Mouse (Mus musculus) heart, embryonic 14.5 days (tissue): ENCODE results near the gene Tns4. TPM values are rescaled to one million over a fixed set of nuclear protein-coding genes. Genes with fewer than 3 reads are reported as not detected.

Source experiments
- ATAC-seq: fragments of 200-750 bp; cut with Nextera tagmentation; 2 replicates; pipeline ENCODE4 v1.8.0; 2017; ENCODE audit warnings: low read depth, moderate TSS enrichment; ENCODE audit not compliant: insufficient number of reproducible peaks, insufficient read depth, low FRiP score
- H3K27ac ChIP-seq, 2 experiments: fragments of 200-500 bp in 1 of 2; fragments of 300-500 bp in 1 of 2; sonication (generic) in 1 of 2; replicated peaks in 1 of 2; 2 replicates each; pipeline ENCODE4 v1.5.1; 2012 to 2014; ENCODE audit warnings: low read depth in 2 of 2, low read length in 2 of 2, control low read depth in 1 of 2, mild to moderate bottlenecking in 1 of 2, mixed read lengths in 1 of 2; ENCODE audit not compliant: control insufficient read depth in 1 of 2, insufficient read depth in 1 of 2
- H3K27me3 ChIP-seq: fragments of 300-500 bp; sonication (generic); 2 replicates; pipeline ENCODE4 v1.6.1; 2014; ENCODE audit warnings: mild to moderate bottlenecking, low read length, control low read depth; ENCODE audit not compliant: control insufficient read depth, insufficient read depth
- H3K36me3 ChIP-seq: fragments of 300-500 bp; sonication (generic); 2 replicates; pipeline ENCODE4 v1.6.1; 2014; ENCODE audit warnings: mild to moderate bottlenecking, control low read depth, low read length, mixed read lengths; ENCODE audit not compliant: control insufficient read depth, insufficient read depth
- H3K4me1 ChIP-seq, 2 experiments: fragments of 200-500 bp in 1 of 2; fragments of 300-500 bp in 1 of 2; sonication (generic) in 1 of 2; 2 replicates each; pipeline ENCODE4 v1.6.1; 2012 to 2014; ENCODE audit warnings: low read length in 2 of 2, control low read depth in 1 of 2, mixed read lengths in 1 of 2; ENCODE audit not compliant: control insufficient read depth in 2 of 2, insufficient read depth in 2 of 2
- H3K4me2 ChIP-seq: fragments of 300-500 bp; sonication (generic); 2 replicates; pipeline ENCODE4 v1.6.1; 2014; ENCODE audit warnings: mild to moderate bottlenecking, low read length
- H3K4me3 ChIP-seq, 2 experiments: fragments of 200-500 bp in 1 of 2; fragments of 300-500 bp in 1 of 2; sonication (generic) in 1 of 2; 2 replicates each; pipeline ENCODE4 v1.5.1; 2012 to 2014; ENCODE audit warnings: low read length in 2 of 2, mild to moderate bottlenecking in 2 of 2, control low read depth in 1 of 2, low read depth in 1 of 2, moderate library complexity in 1 of 2; ENCODE audit not compliant: control insufficient read depth in 1 of 2, insufficient read depth in 1 of 2
- H3K9ac ChIP-seq: fragments of 300-500 bp; sonication (generic); 2 replicates; pipeline ENCODE4 v1.6.1; 2014; ENCODE audit warnings: mild to moderate bottlenecking, low read length
- H3K9me3 ChIP-seq: fragments of 300-500 bp; sonication (generic); 2 replicates; pipeline ENCODE4 v1.6.1; 2016; ENCODE audit warnings: low read length, control low read depth; ENCODE audit not compliant: control insufficient read depth
- WGBS: fragments of 180-500 bp; shearing (Covaris S2); extraction: QIAGEN DNeasy Blood & Tissue Kit; methylation state at CpG from one replicate; pipeline ENCODE4 v1.1.7; 2014; 5-methylcytosine and 5-hydroxymethylcytosine counted together
- polyA plus RNA-seq: library from polyadenylated mRNA; unstranded; fragments of >200 nt; fragmentation: Nextera tagmentation; extraction: Ambion mirVana; gene quantifications from 2 replicates; pipeline ENCODE4 v1.2.1, GENCODE M21; 2014

Tns4 gene
- polyA plus RNA-seq, 1 experiment from 2014 or later, result 0.19 TPM

- 60% methylated on average over 3 of the region's 3 CpGs for WGBS
- H3K9me3 ChIP-seq, result peaks cover 3% of the 10 kb centered on the region; the same call in 1 of the 2 replicates
- no peak for ATAC-seq
These were observed 19.2 kb upstream of the Tns4 start for GRCm38 (mm10) chr11:99108296-99108695.

GRCm38 (mm10) chr11:99105981-99106726 lies 17.0 kb upstream of the Tns4 start:
- no peak for ATAC-seq
- Histone ChIP-seq H3K4me3 (no peak overlapping the region), H3K36me3 (no peaks in the 10 kb centered on the region), H3K4me2 (no peak overlapping the region), H3K27ac (no peak overlapping the region), H3K27me3 (no peaks in the 10 kb centered on the region), H3K9ac (no peak overlapping the region), H3K9me3 (peaks cover 3% of the 10 kb centered on the region; the same call in 1 of the 2 replicates), H3K4me1 (peaks cover 5 to 6% of the 10 kb centered on the region in 2 experiments; a peak in 1 of 4 replicates)
- WGBS, result 61% methylated on average over 12 of the region's 12 CpGs

More at GRCm38 (mm10) chr11:99108296-99108695, 19.2 kb upstream of the Tns4 start:
- no peaks in the 10 kb centered on the region for H3K27me3 ChIP-seq
- H3K9ac ChIP-seq, result no peak overlapping the region
- peaks cover 8% of the 10 kb centered on the region in 2 experiments; a peak in 3 of 4 replicates for H3K4me1 ChIP-seq
- no peaks in the 10 kb centered on the region for H3K36me3 ChIP-seq
- no peak overlapping the region for H3K27ac ChIP-seq
- H3K4me2 ChIP-seq, result no peak overlapping the region
- H3K4me3 ChIP-seq, result no peak overlapping the region

- Histone ChIP-seq H3K36me3 (no peaks in the 10 kb centered on the region), H3K4me3 (no peak overlapping the region), H3K27ac (no peak overlapping the region), H3K4me1 (peaks cover 5 to 8% of the 10 kb centered on the region in 2 experiments; a peak in 1 of 4 replicates), H3K4me2 (no peak overlapping the region), H3K9me3 (no peaks in the 10 kb centered on the region), H3K27me3 (no peaks in the 10 kb centered on the region), H3K9ac (no peak overlapping the region)
- WGBS, result 67% methylated on average over 9 of the region's 9 CpGs
- ATAC-seq, result no peak
These were observed 15.7 kb upstream of the Tns4 start for GRCm38 (mm10) chr11:99104609-99105410.

GRCm38 (mm10) chr11:99102575-99103270 lies 13.6 kb upstream of the Tns4 start:
- Histone ChIP-seq H3K27me3 (no peaks in the 10 kb centered on the region), H3K4me3 (no peak overlapping the region), H3K4me1 (peaks cover 9 to 10% of the 10 kb centered on the region in 2 experiments; a peak in 2 of 4 replicates), H3K4me2 (no peak overlapping the region), H3K36me3 (no peaks in the 10 kb centered on the region), H3K9me3 (no peaks in the 10 kb centered on the region), H3K27ac (no peak overlapping the region), H3K9ac (no peak overlapping the region)
- no peak for ATAC-seq
- WGBS, result 85% methylated on average over 9 of the region's 9 CpGs

DNA sequence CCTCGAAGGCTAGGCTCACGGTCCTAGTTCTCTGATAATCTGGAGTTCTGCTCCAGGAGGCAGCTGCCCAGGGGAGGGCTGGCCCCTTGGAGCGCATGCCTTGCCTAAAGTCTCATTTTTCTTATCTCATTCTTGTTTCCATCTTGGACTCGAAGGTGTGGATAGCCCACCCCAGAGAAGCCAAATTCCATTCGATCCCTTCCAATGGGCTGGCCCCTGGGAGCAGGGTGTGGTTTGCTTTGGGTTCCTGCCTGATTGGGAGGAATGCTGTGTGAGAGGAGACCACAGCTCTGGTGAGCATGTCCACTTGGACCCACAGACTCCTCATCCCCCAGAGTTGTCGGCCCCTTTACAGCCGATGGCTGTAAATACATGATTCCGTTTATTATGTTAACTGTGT lies 12.6 kb upstream of the Tns4 start:
- Histone ChIP-seq H3K9me3 (no peaks in the 10 kb centered on the region), H3K4me3 (no peak overlapping the region), H3K4me2 (no peak overlapping the region), H3K36me3 (no peaks in the 10 kb centered on the region), H3K27me3 (no peaks in the 10 kb centered on the region), H3K27ac (no peak overlapping the region), H3K9ac (no peak overlapping the region), H3K4me1 (peaks cover 9% of the 10 kb centered on the region in 2 experiments; a peak in 2 of 4 replicates)
- WGBS, result 34% methylated on average over 8 of the region's 8 CpGs
- ATAC-seq, result no peak

- no peak overlapping the region for H3K9ac ChIP-seq
- H3K4me1 ChIP-seq, result peaks cover 5 to 9% of the 10 kb centered on the region in 2 experiments; a peak in 2 of 4 replicates
- no peak overlapping the region for H3K27ac ChIP-seq
- no peak for ATAC-seq
- no peaks in the 10 kb centered on the region for H3K36me3 ChIP-seq
- no peaks in the 10 kb centered on the region for H3K9me3 ChIP-seq
- no peak overlapping the region for H3K4me2 ChIP-seq
- no peaks in the 10 kb centered on the region for H3K27me3 ChIP-seq
- WGBS, result 83% methylated on average over 5 of the region's 5 CpGs
- no peak overlapping the region for H3K4me3 ChIP-seq
These were observed 11.1 kb upstream of the Tns4 start for GRCm38 (mm10) chr11:99100215-99100614.

GRCm38 (mm10) chr11:99099516-99099915 lies 10.4 kb upstream of the Tns4 start:
- H3K4me1 ChIP-seq, result peaks cover 5 to 9% of the 10 kb centered on the region in 2 experiments; a peak in 2 of 4 replicates
- ATAC-seq, result no peak
- no peak overlapping the region for H3K4me3 ChIP-seq
- 68% methylated on average over 7 of the region's 7 CpGs for WGBS
- H3K9ac ChIP-seq, result no peak overlapping the region
- H3K27me3 ChIP-seq, result no peaks in the 10 kb centered on the region
- H3K4me2 ChIP-seq, result no peak overlapping the region
- no peaks in the 10 kb centered on the region for H3K36me3 ChIP-seq
- no peak overlapping the region for H3K27ac ChIP-seq
- H3K9me3 ChIP-seq, result no peaks in the 10 kb centered on the region
